Mouse (Mus musculus) CH12.LX (cell line): ENCODE measurements around the gene Tcte1. TPM values are rescaled to one million over a fixed set of nuclear protein-coding genes. Genes with fewer than 3 reads are reported as not detected.

ENCODE experiments used
- DNase-seq: peaks from one replicate; pipeline ENCODE4 v3.0.0-alpha.2; 2013; ENCODE audit errors: extremely low read depth
- H3K27ac ChIP-seq: 2 replicates; pipeline ENCODE4 v1.5.1; 2012; ENCODE audit warnings: low read depth, mild to moderate bottlenecking, control low read depth, moderate library complexity; ENCODE audit not compliant: insufficient read depth
- H3K27me3 ChIP-seq: replicated peaks from 2 replicates; pipeline ENCODE3; 2012; ENCODE audit warnings: inconsistent platforms
- H3K36me3 ChIP-seq, 2 experiments: replicated peaks in 1 of 2; 2 replicates each; pipeline versions ENCODE3 to v1.6.1; 2012; ENCODE audit warnings: inconsistent platforms in 1 of 2, low read length in 1 of 2, mild to moderate bottlenecking in 1 of 2, mixed read lengths in 1 of 2, moderate library complexity in 1 of 2; ENCODE audit not compliant: control insufficient read depth in 1 of 2, insufficient read depth in 1 of 2
- H3K4me1 ChIP-seq, 2 experiments: 2 replicates each; pipeline ENCODE4 v1.6.1; 2012; ENCODE audit warnings: inconsistent platforms in 1 of 2, moderate library complexity in 1 of 2; ENCODE audit not compliant: insufficient read depth in 2 of 2, control insufficient read depth in 1 of 2
- H3K4me2 ChIP-seq: 2 replicates; pipeline ENCODE4 v1.6.1; 2012; ENCODE audit warnings: low read depth, mild to moderate bottlenecking, control low read depth; ENCODE audit not compliant: poor library complexity, insufficient read depth, severe bottlenecking
- H3K4me3 ChIP-seq, 3 experiments: fragments of 150-350 bp in 1 of 3; sonication (generic) in 1 of 3; replicated peaks in 1 of 3; 2 replicates each; pipeline versions ENCODE3 to v1.5.1; 2011 to 2012; ENCODE audit warnings: low read depth in 2 of 3, low read length in 2 of 3, mild to moderate bottlenecking in 2 of 3, moderate library complexity in 2 of 3, control low read depth in 1 of 3, improper control_type of control experiment in 1 of 3, inconsistent platforms in 1 of 3, mixed read lengths in 1 of 3; ENCODE audit not compliant: poor library complexity in 1 of 3
- H3K79me2 ChIP-seq: replicated peaks from 2 replicates; pipeline ENCODE4 v1.6.1; 2012; ENCODE audit warnings: mild to moderate bottlenecking, moderate library complexity; ENCODE audit not compliant: control insufficient read depth, poor library complexity, insufficient read depth, severe bottlenecking; ENCODE audit errors: extremely low read depth
- H3K9ac ChIP-seq: 2 replicates; pipeline ENCODE4 v1.6.1; 2012; ENCODE audit warnings: low read depth, mild to moderate bottlenecking, control low read depth, moderate library complexity; ENCODE audit not compliant: insufficient read depth
- H3K9me3 ChIP-seq: replicated peaks from 2 replicates; pipeline ENCODE3; 2012; ENCODE audit warnings: low read length, inconsistent platforms, mixed read lengths
- BHLHE40 ChIP-seq: IDR thresholded peaks from 2 replicates; pipeline ENCODE4 v1.6.1; 2011; ENCODE audit warnings: mild to moderate bottlenecking, low read depth, low read length, improper control_type of control experiment
- CHD1 ChIP-seq: IDR thresholded peaks from 2 replicates; pipeline ENCODE4 v1.6.1; 2012; ENCODE audit warnings: low read depth, low read length, improper control_type of control experiment, inconsistent platforms
- CHD2 ChIP-seq: IDR thresholded peaks from 2 replicates; pipeline ENCODE4 v1.6.1; 2011; ENCODE audit warnings: low read length, improper control_type of control experiment
- CTCF ChIP-seq, 2 experiments: IDR thresholded peaks in 1 of 2; conservative IDR thresholded peaks in 1 of 2; 2 replicates each; pipeline ENCODE4 v1.5.1; 2011 to 2012; ENCODE audit warnings: low read depth in 2 of 2, low read length in 2 of 2, improper control_type of control experiment in 1 of 2, inconsistent platforms in 1 of 2, mild to moderate bottlenecking in 1 of 2, moderate library complexity in 1 of 2
- ELF1 ChIP-seq: IDR thresholded peaks from 2 replicates; pipeline ENCODE4 v1.6.1; 2014; ENCODE audit warnings: low read depth, mild to moderate bottlenecking, inconsistent platforms, low read length, improper control_type of control experiment
- HCFC1 ChIP-seq: IDR thresholded peaks from 2 replicates; pipeline ENCODE4 v1.6.1; 2012; ENCODE audit warnings: low read depth, mild to moderate bottlenecking, inconsistent platforms, low read length, improper control_type of control experiment
- KAT2A ChIP-seq: IDR thresholded peaks from 2 replicates; pipeline ENCODE4 v1.6.1; 2012; ENCODE audit warnings: low read length, improper control_type of control experiment, inconsistent platforms; ENCODE audit not compliant: insufficient replicate concordance
- MAZ ChIP-seq: IDR thresholded peaks from 2 replicates; pipeline ENCODE4 v1.6.1; 2012; ENCODE audit warnings: low read depth, mild to moderate bottlenecking, inconsistent platforms, low read length, improper control_type of control experiment, moderate library complexity
- MEF2A ChIP-seq: IDR thresholded peaks from 2 replicates; pipeline ENCODE4 v1.6.1; 2014; ENCODE audit warnings: low read depth, mild to moderate bottlenecking, inconsistent platforms, low read length, improper control_type of control experiment, borderline replicate concordance
- MXI1 ChIP-seq: IDR thresholded peaks from 2 replicates; pipeline ENCODE4 v1.6.1; 2011; ENCODE audit warnings: mild to moderate bottlenecking, low read depth, low read length, improper control_type of control experiment
- NRF1 ChIP-seq: IDR thresholded peaks from 2 replicates; pipeline ENCODE4 v1.6.1; 2014; ENCODE audit warnings: low read depth, mild to moderate bottlenecking, inconsistent platforms, low read length, improper control_type of control experiment, moderate library complexity
- RCOR1 ChIP-seq: conservative IDR thresholded peaks from 2 replicates; pipeline ENCODE4 v1.6.1; 2012; ENCODE audit warnings: low read depth, mild to moderate bottlenecking, inconsistent platforms, low read length, improper control_type of control experiment
- TCF12 ChIP-seq: IDR thresholded peaks from 2 replicates; pipeline ENCODE4 v1.6.1; 2014; ENCODE audit warnings: low read depth, mild to moderate bottlenecking, inconsistent platforms, low read length, improper control_type of control experiment
- ZKSCAN1 ChIP-seq: IDR thresholded peaks from 2 replicates; pipeline ENCODE4 v1.6.1; 2012; ENCODE audit warnings: low read depth, inconsistent platforms, low read length, improper control_type of control experiment, borderline replicate concordance
- ZNF384 ChIP-seq: IDR thresholded peaks from 2 replicates; pipeline ENCODE4 v1.6.1; 2012; ENCODE audit warnings: low read depth, low read length, improper control_type of control experiment, inconsistent platforms
- dilution Hi-C: fragments of 300-500 bp; cut with MboI; formaldehyde crosslinking; loops from 2 replicates; pipeline ENCODE4 v1.14.3; 2020; ENCODE audit warnings: low sequenced_read_pairs; ENCODE audit not compliant: extremely low pct_unique_long_range_greater_than_20kb, extremely low pct_ligation_motif_present
- in situ Hi-C: fragments of 300-500 bp; cut with MboI; formaldehyde crosslinking; loops from 3 replicates; pipeline ENCODE4 v1.14.3; 2019; ENCODE audit warnings: low sequenced_read_pairs, low pct_ligation_motif_present, low pct_unique_long_range_greater_than_20kb, mixed read lengths
- polyA plus RNA-seq: library from polyadenylated mRNA; unstranded; fragments of >175 nt; gene quantifications from 2 replicates; pipeline ENCODE4 v1.2.1, GENCODE M21; 2012; ENCODE audit warnings: low read depth; ENCODE audit not compliant: insufficient read length
- total RNA-seq, 2 experiments: library from RNA; depleted of rRNA; stranded (reverse); fragments of 300-350 nt in 1 of 2; fragments of >200 nt in 1 of 2; gene quantifications; 2 replicates each; pipeline ENCODE4 v1.2.3; 2012 to 2014

Tcte1 gene
- total and polyA plus RNA-seq, 3 experiments: not detected

- Histone ChIP-seq H3K79me2 (no peaks in the 10 kb centered on the region), H3K4me2 (no peak overlapping the region), H3K9me3 (no peaks in the 10 kb centered on the region), H3K9ac (no peak overlapping the region)
- no peak for DNase-seq
- TF ChIP-seq RCOR1 (no peak), BHLHE40 (no peak), ZKSCAN1 (no peak), KAT2A (no peak), TCF12 (no peak), CHD2 (no peak), ZNF384 (no peak), MAZ (no peak)
- TF ChIP-seq, all 38 proteins: peak for 0
- dilution Hi-C loops: no loop called here
- Histone ChIP-seq H3K27me3 (no peaks in the 10 kb centered on the region), H3K4me1 (no peaks in the 10 kb centered on the region), H3K36me3 (peaks cover 55 to 89% of the 10 kb centered on the region in 2 experiments), H3K27ac (no peak overlapping the region), H3K4me3 (no peak overlapping the region)
- in situ Hi-C loops: loop anchor here (5.0 kb wide), 1 partner anchor 37 kb away; no protein-coding TSS in a partner anchor
Observed at GRCm38 (mm10) chr17:45515204-45515726, 8.0 kb upstream of the Tcte1 start.

DNA sequence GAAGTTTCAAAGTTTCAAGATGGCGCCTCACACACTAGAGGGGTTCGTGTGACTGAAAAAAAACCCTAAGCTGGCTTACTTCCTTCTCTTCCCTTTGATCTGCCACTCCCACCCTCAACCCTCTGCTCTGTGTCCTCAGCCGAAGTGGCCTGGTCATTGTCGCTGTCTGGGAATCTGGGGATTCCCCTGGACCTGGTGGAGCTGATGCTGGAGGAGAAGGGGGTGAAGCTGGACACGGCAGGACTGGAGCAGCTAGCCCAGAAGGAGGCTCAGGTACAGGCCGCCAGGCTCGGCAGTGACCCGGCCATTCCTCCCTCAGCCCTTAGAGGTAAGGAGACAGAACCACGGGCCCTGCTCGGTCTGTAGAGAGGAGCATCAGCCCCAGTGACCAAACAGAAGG, 7.4 kb upstream of the Tcte1 start:
- no peak for DNase-seq
- H3K79me2 ChIP-seq: no peaks in the 10 kb centered on the region
- H3K9ac ChIP-seq: no peak overlapping the region
- in situ Hi-C loops: loop anchor here (5.0 kb wide), 1 partner anchor 36 kb away; no protein-coding TSS in a partner anchor
- no peaks in the 10 kb centered on the region for H3K27me3 ChIP-seq
- dilution Hi-C loops: no loop called here
- H3K36me3 ChIP-seq: peaks cover 53 to 89% of the 10 kb centered on the region in 2 experiments
- no peak overlapping the region for H3K4me3 ChIP-seq
- no peak overlapping the region for H3K4me2 ChIP-seq
- no peaks in the 10 kb centered on the region for H3K9me3 ChIP-seq
- TF ChIP-seq MXI1: no peak
- no peak for TF ChIP-seq ELF1
- no peak for TF ChIP-seq CTCF (conservative IDR thresholded peaks at IDR 0.05 in 1 of 2, IDR thresholded peaks at IDR 0.05 in 1 of 2; ENCODE audit: low read depth in 2 of 2, low read length in 2 of 2)
- no peak for TF ChIP-seq MAZ
- no peak for TF ChIP-seq HCFC1
- no peak for TF ChIP-seq CHD1
- TF ChIP-seq NRF1: no peak
- TF ChIP-seq MEF2A: no peak
- TF ChIP-seq, all 38 proteins: peak for 0
- Histone ChIP-seq H3K4me1 (no peaks in the 10 kb centered on the region), H3K27ac (no peak overlapping the region)
